11 mouse cellular contexts compared by ENCODE assay signal in genomic region chr4:127258186-127258897, GRCm38 (mm10). TPM values are rescaled to one million over a fixed set of nuclear protein-coding genes. Genes with fewer than 3 reads are reported as not detected.
A peak's percentile ranks its signal among the peaks of the same experiment; 100 is the strongest.
DNase-seq lines count a peak whose midpoint lies in the region; ATAC-seq and TF ChIP-seq lines count a peak whose summit lies in the region.
"Had no signal": no experiment of that assay in that cellular context is flagged by ENCODE, and none has a peak within 500 bp of the region (broad histone marks: within the 10 kb centered on the region; RNA-seq: fewer than 3 reads in every experiment).

No protein-coding gene starts in this region.

- TF ChIP-seq CTCF in kidney, adult 2 months (conservative IDR thresholded peaks at IDR 0.05; ENCODE audit: insufficient read depth, insufficient read length, low read depth, low read length) = no peak
- TF ChIP-seq CTCF in lung, embryonic 14.5 days (IDR thresholded peaks at IDR 0.05; ENCODE audit: low read depth) = no peak

- no peak overlapping the region for H3K4me3 ChIP-seq in kidney, adult 2 months (ENCODE audit: insufficient read depth, low read depth, low read length)
- no peak overlapping the region for H3K4me3 ChIP-seq in lung, embryonic 14.5 days (ENCODE audit: low read depth, low read length)
- H3K4me3 ChIP-seq in forebrain, embryonic 16.5 days (replicated peaks; ENCODE audit: low read length) = no peak overlapping the region
- H3K4me3 ChIP-seq in hindbrain, embryonic 11.5 days (ENCODE audit: low read depth, low read length) = no peak overlapping the region

- peak; percentile 68 for ATAC-seq in lung, embryonic 14.5 days (ENCODE audit: insufficient read depth)
- no peak for ATAC-seq in megakaryocyte-erythroid progenitor cell, adult 5-6 weeks (replicated peaks; ENCODE audit: low FRiP score, low TSS enrichment, poor library complexity, severe bottlenecking)
- ATAC-seq in forebrain, embryonic 16.5 days = no peak
- no peak for ATAC-seq in hindbrain, embryonic 11.5 days (ENCODE audit: low FRiP score)
- ATAC-seq: activated CD4-positive, CD25-positive, alpha-beta regulatory T cell, adult 4 months had no signal

- 46% methylated on average over 12 of the region's 12 CpGs for WGBS in kidney, adult 2 months
- WGBS in lung, embryonic 14.5 days = 25% methylated on average over 12 of the region's 12 CpGs
- WGBS in forebrain, embryonic 16.5 days = 68% methylated on average over 12 of the region's 12 CpGs
- 67% methylated on average over 12 of the region's 12 CpGs for WGBS in hindbrain, embryonic 11.5 days

- peak overlapping the region; percentile 24 for H3K27ac ChIP-seq in kidney, adult 2 months (ENCODE audit: insufficient read depth, low read depth, low read length)
- H3K27ac ChIP-seq in lung, embryonic 14.5 days (ENCODE audit: low read depth) = no peak overlapping the region; the same call in 1 of the 2 replicates
- H3K27ac ChIP-seq in forebrain, embryonic 16.5 days (ENCODE audit: low read length) = no peak overlapping the region
- no peak overlapping the region for H3K27ac ChIP-seq in hindbrain, embryonic 11.5 days (ENCODE audit: low read depth, low read length)

- H3K27me3 ChIP-seq in kidney, adult 2 months (replicated peaks; ENCODE audit: control insufficient read depth, insufficient read depth, low read length) = no peaks in the 10 kb centered on the region
- no peaks in the 10 kb centered on the region for H3K27me3 ChIP-seq in lung, embryonic 14.5 days (ENCODE audit: insufficient read depth, low read length)
- H3K27me3 ChIP-seq in forebrain, embryonic 16.5 days (replicated peaks; ENCODE audit: control insufficient read depth, insufficient read depth, low read length) = no peaks in the 10 kb centered on the region
- no peaks in the 10 kb centered on the region for H3K27me3 ChIP-seq in hindbrain, embryonic 11.5 days (ENCODE audit: control insufficient read depth, insufficient read depth, low read length)

- no peaks in the 10 kb centered on the region for H3K9me3 ChIP-seq in lung, embryonic 14.5 days (ENCODE audit: low read depth, low read length)
- H3K9me3 ChIP-seq in forebrain, embryonic 16.5 days (ENCODE audit: control insufficient read depth, low read length) = no peaks in the 10 kb centered on the region
- H3K9me3 ChIP-seq in hindbrain, embryonic 11.5 days (ENCODE audit: control insufficient read depth, low read length) = no peaks in the 10 kb centered on the region

- peak; percentile 59 for DNase-seq in kidney, adult 2 months
- no peak for DNase-seq in kidney, adult 8-10 months
- DNase-seq in heart, adult 8-10 months (ENCODE audit: low spot score) = peak; percentile 41
- DNase-seq in heart, postnatal 10 days = peak; percentile 50 to 63
- peak; percentile 70 for DNase-seq in lung, embryonic 14.5 days
- no peak for DNase-seq in hindbrain, embryonic 11.5 days (ENCODE audit: low spot score)
- DNase-seq: cerebellum, adult 9-10 months; gastrocnemius, postnatal 14 days had no signal

- no peak overlapping the region for H3K4me2 ChIP-seq in lung, embryonic 14.5 days
- H3K4me2 ChIP-seq in forebrain, embryonic 16.5 days (ENCODE audit: low read length) = no peak overlapping the region
- no peak overlapping the region for H3K4me2 ChIP-seq in hindbrain, embryonic 11.5 days (replicated peaks; ENCODE audit: low read depth, low read length)

- no peaks in the 10 kb centered on the region for H3K4me1 ChIP-seq in kidney, adult 2 months (ENCODE audit: control insufficient read depth, insufficient read depth, low read length)
- H3K4me1 ChIP-seq in lung, embryonic 14.5 days (ENCODE audit: insufficient read depth) = no peaks in the 10 kb centered on the region
- H3K4me1 ChIP-seq in forebrain, embryonic 16.5 days (replicated peaks; ENCODE audit: control insufficient read depth, insufficient read depth, low read length) = no peaks in the 10 kb centered on the region
- no peaks in the 10 kb centered on the region for H3K4me1 ChIP-seq in hindbrain, embryonic 11.5 days (replicated peaks; ENCODE audit: control insufficient read depth, insufficient read depth, low read length)

- H3K9ac ChIP-seq in lung, embryonic 14.5 days = no peak overlapping the region
- no peak overlapping the region for H3K9ac ChIP-seq in forebrain, embryonic 16.5 days (replicated peaks; ENCODE audit: low read depth, low read length)
- H3K9ac ChIP-seq in hindbrain, embryonic 11.5 days (ENCODE audit: low read depth, low read length) = no peak overlapping the region

- H3K36me3 ChIP-seq in kidney, adult 2 months (ENCODE audit: control insufficient read depth, insufficient read depth, low read length) = no peaks in the 10 kb centered on the region
- H3K36me3 ChIP-seq in lung, embryonic 14.5 days (ENCODE audit: insufficient read depth) = no peaks in the 10 kb centered on the region
- no peaks in the 10 kb centered on the region for H3K36me3 ChIP-seq in forebrain, embryonic 16.5 days (ENCODE audit: control insufficient read depth, insufficient read depth)
- no peaks in the 10 kb centered on the region for H3K36me3 ChIP-seq in hindbrain, embryonic 11.5 days (ENCODE audit: control insufficient read depth, insufficient read depth, low read length)

- TF ChIP-seq POLR2A in kidney, adult 2 months (IDR thresholded peaks at IDR 0.05; ENCODE audit: low read depth, low read length) = no peak

- intact Hi-C loops in heart, postnatal 10 days (cut with DNase I) = no loop called here

RNA-seq across cellular contexts. Expression of gene Smim12, which starts 14.8 kb away (rescaled TPM):
- 48.8 and 49.9 TPM in 2 replicates for polyA plus RNA-seq in kidney, adult 2 months (2012; rRNA removed)
- 10 to 100 TPM; 55.6 to 65.7 (median 60.7) TPM for total RNA-seq in heart, adult 8-10 months (2022)
- total RNA-seq in heart, postnatal 10 days (2021) = 10 to 100 TPM; 40.9 to 46.2 TPM
- 57.5 and 63.0 TPM in 2 replicates for polyA plus RNA-seq in lung, embryonic 14.5 days (2014; fragmentation: Nextera tagmentation; extraction: Ambion mirVana)
- total RNA-seq in megakaryocyte-erythroid progenitor cell, adult 5-6 weeks (2014; fragmentation: Nextera tagmentation) = 22.7 and 25.5 TPM in 2 replicates
- 28.9 and 29.2 TPM in 2 replicates for total RNA-seq in megakaryocyte-erythroid progenitor cell, adult 5-6 weeks (2017)
- 49.3 and 52.8 TPM in 2 replicates for polyA plus RNA-seq in forebrain, embryonic 16.5 days (2015; fragmentation: Nextera tagmentation; extraction: Ambion mirVana)
- polyA plus RNA-seq in hindbrain, embryonic 11.5 days (2014; fragmentation: Nextera tagmentation; extraction: Ambion mirVana) = 59.3 and 59.7 TPM in 2 replicates

RNA-seq across cellular contexts. Expression of gene Gja4, which starts 55.5 kb away (rescaled TPM):
- polyA plus RNA-seq in kidney, adult 2 months (2012; rRNA removed) = 17.8 and 19.2 TPM in 2 replicates
- 10 to 100 TPM in 2 of 4 experiments, 1 to 10 TPM in 2; 7.5 to 10.8 (median 9.1) TPM for total RNA-seq in heart, adult 8-10 months (2022)
- 10 to 100 TPM; 28.2 to 30.2 TPM for total RNA-seq in heart, postnatal 10 days (2021)
- polyA plus RNA-seq in lung, embryonic 14.5 days (2014; fragmentation: Nextera tagmentation; extraction: Ambion mirVana) = 24.0 and 26.1 TPM in 2 replicates
- not detected in 2 replicates for total RNA-seq in megakaryocyte-erythroid progenitor cell, adult 5-6 weeks (2014; fragmentation: Nextera tagmentation)
- total RNA-seq in megakaryocyte-erythroid progenitor cell, adult 5-6 weeks (2017) = not detected in 2 replicates
- polyA plus RNA-seq in forebrain, embryonic 16.5 days (2015; fragmentation: Nextera tagmentation; extraction: Ambion mirVana) = 13.3 and 16.4 TPM in 2 replicates
- 13.5 and 14.0 TPM in 2 replicates for polyA plus RNA-seq in hindbrain, embryonic 11.5 days (2014; fragmentation: Nextera tagmentation; extraction: Ambion mirVana)
- polyA plus RNA-seq: activated CD4-positive, CD25-positive, alpha-beta regulatory T cell, adult 4 months had no signal

Comparison
In these comparisons a context has a peak if more than half of its experiments do, and no peak if none do; other contexts are left out.
1. DNase-seq: peak in kidney, adult 2 months (single experiment), heart, adult 8-10 months (single experiment), heart, postnatal 10 days (2 of 2) and lung, embryonic 14.5 days (single experiment); none in kidney, adult 8-10 months (0 of 2) and hindbrain, embryonic 11.5 days (single experiment).